Mouse (Mus musculus) ovary, postnatal 36 days (tissue): ENCODE results near the gene Lysmd1.

Experiments
- DNase-seq: peaks from one replicate; pipeline ENCODE4 v3.0.0; 2022; ENCODE audit warnings: low spot score, mixed read lengths

Gene Lysmd1

GRCm38 (mm10) chr3:95174011-95174592, 40.2 kb downstream of the Lysmd1 start:
- peak; percentile 84 for DNase-seq

GRCm38 (mm10) chr3:95176500-95176899, 42.6 kb downstream of the Lysmd1 start:
- no peak for DNase-seq

- no peak for DNase-seq
These were observed 43.7 kb downstream of the Lysmd1 start for GRCm38 (mm10) chr3:95177583-95177982.

GRCm38 (mm10) chr3:95178948-95179347, 45.1 kb downstream of the Lysmd1 start:
- no peak for DNase-seq

- DNase-seq = no peak
These were observed 46.0 kb downstream of the Lysmd1 start for GRCm38 (mm10) chr3:95179890-95180289.

GRCm38 (mm10) chr3:95181841-95182240, 48.0 kb downstream of the Lysmd1 start:
- DNase-seq = no peak

- no peak for DNase-seq
These were observed 51.1 kb downstream of the Lysmd1 start for GRCm38 (mm10) chr3:95184796-95185577.

- no peak for DNase-seq
These were observed 52.2 kb downstream of the Lysmd1 start for GRCm38 (mm10) chr3:95186100-95186499.

GRCm38 (mm10) chr3:95186888-95187287, 53.0 kb downstream of the Lysmd1 start:
- no peak for DNase-seq
